Mouse (Mus musculus) kidney, adult 8-10 months (tissue): ENCODE measurements around the gene Wbp2nl.

Source experiments
- DNase-seq, 2 experiments: peaks; one replicate each; pipeline ENCODE4 v3.0.0; 2022

Wbp2nl gene

GRCm38 (mm10) chr15:82348999-82349341 is 50.2 kb downstream of the Wbp2nl start:
- DNase-seq, result no peak

GRCm38 (mm10) chr15:82350349-82350748 is 51.6 kb downstream of the Wbp2nl start:
- no peak for DNase-seq

- no peak for DNase-seq
Observed at GRCm38 (mm10) chr15:82351480-82351879, 52.7 kb downstream of the Wbp2nl start.

- DNase-seq, result no peak
Observed at GRCm38 (mm10) chr15:82353078-82353744, 54.5 kb downstream of the Wbp2nl start.

- no peak for DNase-seq
Observed at GRCm38 (mm10) chr15:82353745-82354113, 55.0 kb downstream of the Wbp2nl start.

- DNase-seq, result peak; percentile 96 to 97
Observed at GRCm38 (mm10) chr15:82354126-82354945, 55.6 kb downstream of the Wbp2nl start, which contains the start of gene Ndufa6. Ndufa6 (minus strand) TSS chr15:82354322.

- DNase-seq, result peak; percentile 58 to 73
Observed at GRCm38 (mm10) chr15:82358431-82359260, 59.9 kb downstream of the Wbp2nl start.

- DNase-seq, result peak in 1 of 2 experiments; percentile 45
Observed at GRCm38 (mm10) chr15:82361459-82362018, 62.8 kb downstream of the Wbp2nl start.

GRCm38 (mm10) chr15:82362234-82362633 is 63.5 kb downstream of the Wbp2nl start:
- DNase-seq, result peak in 1 of 2 experiments; percentile 25

GRCm38 (mm10) chr15:82363801-82364200 is 65.0 kb downstream of the Wbp2nl start:
- peak in 1 of 2 experiments; percentile 0 for DNase-seq
